Mouse (Mus musculus) natural killer cell, adult 2 months (primary cell): ENCODE data around the gene Pitpnm2.

Experiments used
- DNase-seq, 2 experiments: peaks; one replicate each; pipeline ENCODE4 v3.0.0; 2022; ENCODE audit warnings: low spot score in 2 of 2

Gene Pitpnm2

GRCm38 (mm10) chr5:124202071-124202470 lies 47.5 kb downstream of the Pitpnm2 start:
- no peak for DNase-seq

- DNase-seq: no peak
Measured at GRCm38 (mm10) chr5:124201564-124201963, 48.0 kb downstream of the Pitpnm2 start.

GRCm38 (mm10) chr5:124200844-124201243 lies 48.7 kb downstream of the Pitpnm2 start:
- no peak for DNase-seq

- no peak for DNase-seq
Measured at GRCm38 (mm10) chr5:124199168-124199567, 50.4 kb downstream of the Pitpnm2 start.

- no peak for DNase-seq
Measured at GRCm38 (mm10) chr5:124198473-124198872, 51.1 kb downstream of the Pitpnm2 start.

- no peak for DNase-seq
Measured at GRCm38 (mm10) chr5:124196082-124196481, 53.5 kb downstream of the Pitpnm2 start.

- no peak for DNase-seq
Measured at GRCm38 (mm10) chr5:124194386-124195084, 55.0 kb downstream of the Pitpnm2 start.

GRCm38 (mm10) chr5:124193286-124194112 lies 56.1 kb downstream of the Pitpnm2 start:
- DNase-seq: no peak

GRCm38 (mm10) chr5:124192726-124193285 lies 56.8 kb downstream of the Pitpnm2 start:
- no peak for DNase-seq

GRCm38 (mm10) chr5:124192251-124192710 lies 57.3 kb downstream of the Pitpnm2 start:
- no peak for DNase-seq

GRCm38 (mm10) chr5:124190146-124190870 lies 59.3 kb downstream of the Pitpnm2 start:
- DNase-seq: no peak

- DNase-seq: no peak
Measured at GRCm38 (mm10) chr5:124189572-124189981, 60.0 kb downstream of the Pitpnm2 start.

- DNase-seq: no peak
Measured at GRCm38 (mm10) chr5:124187508-124188311, 61.9 kb downstream of the Pitpnm2 start.

GRCm38 (mm10) chr5:124186981-124187507 lies 62.5 kb downstream of the Pitpnm2 start:
- DNase-seq: no peak

- no peak for DNase-seq
Measured at GRCm38 (mm10) chr5:124186465-124186854, 63.1 kb downstream of the Pitpnm2 start.

- no peak for DNase-seq
Measured at GRCm38 (mm10) chr5:124185706-124186464, 63.7 kb downstream of the Pitpnm2 start.

- no peak for DNase-seq
Measured at GRCm38 (mm10) chr5:124184898-124185701, 64.5 kb downstream of the Pitpnm2 start.

- DNase-seq: no peak
Measured at GRCm38 (mm10) chr5:124184191-124184590, 65.4 kb downstream of the Pitpnm2 start.

GRCm38 (mm10) chr5:124182642-124183041 lies 66.9 kb downstream of the Pitpnm2 start:
- no peak for DNase-seq
